Mouse (Mus musculus) small intestine, adult 2 months (tissue): ENCODE data around the gene Ythdf1. TPM values are rescaled to one million over a fixed set of nuclear protein-coding genes. Genes with fewer than 3 reads are reported as not detected.

Source experiments
- H3K27ac ChIP-seq: fragments of 200-500 bp; 2 replicates; pipeline ENCODE4 v1.5.1; 2012; ENCODE audit warnings: low read depth, low read length, control low read depth, inconsistent platforms; ENCODE audit not compliant: insufficient read depth
- H3K27me3 ChIP-seq: fragments of 200-500 bp; 2 replicates; pipeline ENCODE4 v1.6.1; 2012; ENCODE audit warnings: mild to moderate bottlenecking, moderate library complexity, low read length, inconsistent platforms; ENCODE audit not compliant: control insufficient read depth, insufficient read depth
- H3K36me3 ChIP-seq: fragments of 200-500 bp; 2 replicates; pipeline ENCODE4 v1.6.1; 2012; ENCODE audit warnings: mild to moderate bottlenecking, low read length, control low read depth, inconsistent platforms; ENCODE audit not compliant: control insufficient read depth, insufficient read depth
- H3K4me1 ChIP-seq: fragments of 200-500 bp; 2 replicates; pipeline ENCODE4 v1.6.1; 2012; ENCODE audit warnings: low read length, inconsistent platforms, mixed read lengths; ENCODE audit not compliant: control insufficient read depth, insufficient read depth, insufficient read length
- H3K4me3 ChIP-seq: fragments of 200-500 bp; 2 replicates; pipeline ENCODE4 v1.5.1; 2012; ENCODE audit warnings: low read depth, mild to moderate bottlenecking, control low read depth, inconsistent platforms, low read length, moderate library complexity
- CTCF ChIP-seq: fragments of 200-500 bp; IDR thresholded peaks from 2 replicates; pipeline ENCODE4 v1.5.1; 2012; ENCODE audit warnings: low read depth, mild to moderate bottlenecking, control low read depth, inconsistent platforms, low read length, moderate library complexity, mixed read lengths; ENCODE audit not compliant: insufficient replicate concordance, insufficient read length; ENCODE audit errors: extremely low read depth
- POLR2A ChIP-seq: fragments of 200-500 bp; IDR thresholded peaks from 2 replicates; pipeline ENCODE4 v1.6.1; 2012; ENCODE audit warnings: low read depth, mild to moderate bottlenecking, control low read depth, inconsistent platforms, low read length, moderate library complexity
- WGBS: fragments of 180-500 bp; shearing (Covaris S2); methylation state at CpG from one replicate; pipeline ENCODE4 v1.1.7; 2018; 5-methylcytosine and 5-hydroxymethylcytosine counted together
- polyA plus RNA-seq: library from polyadenylated mRNA; depleted of rRNA; stranded (reverse); fragments of >200 nt; gene quantifications from 2 replicates; pipeline ENCODE4 v1.2.3, GENCODE M21; 2012

Gene Ythdf1
- polyA plus RNA-seq, 1 experiment: 12.0 TPM

GRCm38 (mm10) chr2:180895321-180895720 lies 25.4 kb downstream of the Ythdf1 start:
- TF ChIP-seq POLR2A (no peak), CTCF (no peak)
- peaks cover 3% of the 10 kb centered on the region for H3K4me1 ChIP-seq
- H3K36me3 ChIP-seq: no peaks in the 10 kb centered on the region
- no peak overlapping the region for H3K27ac ChIP-seq
- H3K4me3 ChIP-seq: no peak overlapping the region
- WGBS: 75% methylated on average over 3 of the region's 3 CpGs
- peaks cover 43% of the 10 kb centered on the region for H3K27me3 ChIP-seq

- TF ChIP-seq POLR2A (no peak), CTCF (peak; percentile 64; the same call in 1 of the 2 replicates)
- Histone ChIP-seq H3K36me3 (no peaks in the 10 kb centered on the region), H3K27ac (no peak overlapping the region), H3K4me3 (no peak overlapping the region), H3K27me3 (peaks cover 48% of the 10 kb centered on the region), H3K4me1 (peaks cover 3% of the 10 kb centered on the region)
- under 1% methylated on average over 13 of the region's 13 CpGs for WGBS
These were observed 26.0 kb downstream of the Ythdf1 start for GRCm38 (mm10) chr2:180894734-180895133.

GRCm38 (mm10) chr2:180894029-180894623 lies 26.6 kb downstream of the Ythdf1 start:
- Histone ChIP-seq H3K27me3 (peaks cover 52% of the 10 kb centered on the region), H3K4me3 (peak overlapping the region; percentile 24; the same call in 1 of the 2 replicates), H3K4me1 (peaks cover 3% of the 10 kb centered on the region), H3K36me3 (no peaks in the 10 kb centered on the region), H3K27ac (no peak overlapping the region)
- under 1% methylated on average over 57 of the region's 57 CpGs for WGBS
- TF ChIP-seq CTCF (no peak), POLR2A (no peak)

- peaks cover 52% of the 10 kb centered on the region for H3K27me3 ChIP-seq
- H3K4me1 ChIP-seq: peaks cover 3% of the 10 kb centered on the region
- peak overlapping the region; percentile 47 for H3K4me3 ChIP-seq
- H3K36me3 ChIP-seq: no peaks in the 10 kb centered on the region
- WGBS: 1% methylated on average over 50 of the region's 50 CpGs
- TF ChIP-seq CTCF (no peak), POLR2A (no peak)
- H3K27ac ChIP-seq: no peak overlapping the region
These were observed 27.2 kb downstream of the Ythdf1 start for GRCm38 (mm10) chr2:180893537-180894028.

GRCm38 (mm10) chr2:180892841-180893521 lies 27.8 kb downstream of the Ythdf1 start:
- WGBS: under 1% methylated on average over 97 of the region's 97 CpGs
- Histone ChIP-seq H3K4me1 (peaks cover 3% of the 10 kb centered on the region), H3K27ac (no peak overlapping the region), H3K4me3 (peak overlapping the region; percentile 47), H3K36me3 (no peaks in the 10 kb centered on the region), H3K27me3 (peaks cover 52% of the 10 kb centered on the region)
- TF ChIP-seq CTCF (no peak), POLR2A (no peak)

- Histone ChIP-seq H3K27ac (no peak overlapping the region), H3K27me3 (peaks cover 52% of the 10 kb centered on the region), H3K4me3 (no peak overlapping the region), H3K36me3 (no peaks in the 10 kb centered on the region), H3K4me1 (peaks cover 3% of the 10 kb centered on the region)
- no peak for TF ChIP-seq CTCF
- no peak for TF ChIP-seq POLR2A
- 16% methylated on average over 9 of the region's 9 CpGs for WGBS
These were observed 28.9 kb downstream of the Ythdf1 start for GRCm38 (mm10) chr2:180891835-180892323.
